Mouse (Mus musculus) A20 (cell line): ENCODE measurements around the gene Clmn.
"Not testable (repeated sequence)": the region's sequence is repeated elsewhere in the genome, so short reads cannot be mapped to it uniquely, and the experiment has no call there.

Experiments used
- DNase-seq: peaks from one replicate; pipeline ENCODE4 v3.0.0-alpha.2; 2011; ENCODE audit warnings: low read depth, low spot score

Clmn gene

GRCm38 (mm10) chr12:104751814-104752765 lies 112.8 kb downstream of the Clmn start, which contains the start of gene Dicer1:
Gene Dicer1 (minus strand): TSS chr12:104751952.
- DNase-seq = peak; percentile 97

GRCm38 (mm10) chr12:104751331-104751813 lies 113.5 kb downstream of the Clmn start:
- no peak for DNase-seq

GRCm38 (mm10) chr12:104748946-104749345 lies 115.9 kb downstream of the Clmn start:
- DNase-seq = no peak

- no peak for DNase-seq
Measured at GRCm38 (mm10) chr12:104747252-104747651, 117.6 kb downstream of the Clmn start.

GRCm38 (mm10) chr12:104746601-104747000 lies 118.3 kb downstream of the Clmn start:
- DNase-seq = no peak

- no peak for DNase-seq
Measured at GRCm38 (mm10) chr12:104743687-104744086, 121.2 kb downstream of the Clmn start.

GRCm38 (mm10) chr12:104742247-104742646 lies 122.6 kb downstream of the Clmn start:
- peak; percentile 68 for DNase-seq

GRCm38 (mm10) chr12:104740841-104741787 lies 123.8 kb downstream of the Clmn start:
- DNase-seq = no peak

- DNase-seq = no peak
Measured at GRCm38 (mm10) chr12:104738931-104739330, 125.9 kb downstream of the Clmn start.

- no peak for DNase-seq
Measured at GRCm38 (mm10) chr12:104738446-104738845, 126.4 kb downstream of the Clmn start.

- no peak for DNase-seq
Measured at GRCm38 (mm10) chr12:104737666-104738065, 127.2 kb downstream of the Clmn start.

- DNase-seq = no peak
Measured at GRCm38 (mm10) chr12:104735993-104736395, 128.9 kb downstream of the Clmn start.

- no peak for DNase-seq
Measured at GRCm38 (mm10) chr12:104733165-104733564, 131.7 kb downstream of the Clmn start.

GRCm38 (mm10) chr12:104731782-104732181 lies 133.1 kb downstream of the Clmn start:
- no peak for DNase-seq

GRCm38 (mm10) chr12:104726436-104726835 lies 138.4 kb downstream of the Clmn start:
- DNase-seq = not testable (repeated sequence)

GRCm38 (mm10) chr12:104722056-104722455 lies 142.8 kb downstream of the Clmn start:
- DNase-seq = no peak

- DNase-seq = no peak
Measured at GRCm38 (mm10) chr12:104721011-104721410, 143.9 kb downstream of the Clmn start.

GRCm38 (mm10) chr12:104718956-104719355 lies 145.9 kb downstream of the Clmn start:
- DNase-seq = no peak

GRCm38 (mm10) chr12:104716409-104716808 lies 148.5 kb downstream of the Clmn start:
- DNase-seq = no peak

GRCm38 (mm10) chr12:104715453-104715852 lies 149.4 kb downstream of the Clmn start:
- no peak for DNase-seq
